Mouse (Mus musculus) midbrain, embryonic 11.5 days (tissue): ENCODE results near the gene Gm5426. TPM values are rescaled to one million over a fixed set of nuclear protein-coding genes. Genes with fewer than 3 reads are reported as not detected.
"Not testable (repeated sequence)": the region's sequence is repeated elsewhere in the genome, so short reads cannot be mapped to it uniquely, and the experiment has no call there.

Experiments
- ATAC-seq: fragments of 200-750 bp; cut with Nextera tagmentation; 2 replicates; pipeline ENCODE4 v1.8.0; 2017; ENCODE audit warnings: moderate TSS enrichment, moderate library complexity; ENCODE audit not compliant: low FRiP score
- DNase-seq: peaks from one replicate; pipeline ENCODE4 v3.0.0; 2015; ENCODE audit warnings: low spot score; ENCODE audit errors: missing footprints
- H3K27ac ChIP-seq: fragments of 300-500 bp; sonication (generic); 2 replicates; pipeline ENCODE4 v1.5.1; 2014; ENCODE audit warnings: low read depth, low read length
- H3K27me3 ChIP-seq: fragments of 300-500 bp; sonication (generic); 2 replicates; pipeline ENCODE4 v1.6.1; 2014; ENCODE audit warnings: mild to moderate bottlenecking, low read length, moderate library complexity, mixed read lengths; ENCODE audit not compliant: control insufficient read depth, insufficient read depth
- H3K36me3 ChIP-seq: fragments of 300-500 bp; sonication (generic); 2 replicates; pipeline ENCODE4 v1.6.1; 2014; ENCODE audit warnings: mild to moderate bottlenecking, low read length, moderate library complexity, mixed read lengths; ENCODE audit not compliant: control insufficient read depth, insufficient read depth
- H3K4me1 ChIP-seq: fragments of 300-500 bp; sonication (generic); 2 replicates; pipeline ENCODE4 v1.6.1; 2014; ENCODE audit warnings: low read length; ENCODE audit not compliant: control insufficient read depth, insufficient read depth
- H3K4me2 ChIP-seq: fragments of 300-500 bp; sonication (generic); 2 replicates; pipeline ENCODE4 v1.6.1; 2014; ENCODE audit warnings: mild to moderate bottlenecking, moderate library complexity
- H3K4me3 ChIP-seq: fragments of 300-500 bp; sonication (generic); 2 replicates; pipeline ENCODE4 v1.5.1; 2014; ENCODE audit warnings: low read depth, low read length
- H3K9ac ChIP-seq: fragments of 300-500 bp; sonication (generic); 2 replicates; pipeline ENCODE4 v1.6.1; 2014; ENCODE audit warnings: low read length
- H3K9me3 ChIP-seq: fragments of 300-500 bp; sonication (generic); 2 replicates; pipeline ENCODE4 v1.6.1; 2016; ENCODE audit warnings: low read length; ENCODE audit not compliant: control insufficient read depth
- WGBS: fragments of 180-500 bp; shearing (Covaris S2); extraction: QIAGEN DNeasy Blood & Tissue Kit; methylation state at CpG from one replicate; pipeline ENCODE4 v1.1.7; 2014; 5-methylcytosine and 5-hydroxymethylcytosine counted together
- polyA plus RNA-seq: library from polyadenylated mRNA; unstranded; fragments of >200 nt; fragmentation: Nextera tagmentation; extraction: Ambion mirVana; gene quantifications from 2 replicates; pipeline ENCODE4 v1.2.1, GENCODE M21; 2014

Gm5426 gene
- polyA plus RNA-seq, result not detected in 2 replicates

- not testable (repeated sequence) for ATAC-seq, H3K27me3 ChIP-seq, H3K9ac ChIP-seq, H3K4me1 ChIP-seq, H3K4me2 ChIP-seq, H3K27ac ChIP-seq, H3K4me3 ChIP-seq, H3K9me3 ChIP-seq, H3K36me3 ChIP-seq
- 93% methylated on average over 6 of the region's 6 CpGs for WGBS
- DNase-seq, result peak; percentile 54
These were observed at the start of gene Gm5426 for GRCm38 (mm10) chr10:96136451-96136850. Gene Gm5426, plus strand, starts transcription at chr10:96136603.

GRCm38 (mm10) chr10:96089744-96090143 lies 46.7 kb upstream of the Gm5426 start:
- H3K27ac ChIP-seq, result no peak overlapping the region
- no peaks in the 10 kb centered on the region for H3K4me1 ChIP-seq
- H3K9ac ChIP-seq, result no peak overlapping the region
- H3K36me3 ChIP-seq, result no peaks in the 10 kb centered on the region
- H3K4me3 ChIP-seq, result no peak overlapping the region
- H3K27me3 ChIP-seq, result no peaks in the 10 kb centered on the region
- H3K4me2 ChIP-seq, result no peak overlapping the region
- no peaks in the 10 kb centered on the region for H3K9me3 ChIP-seq
- no peak for ATAC-seq
- no peak for DNase-seq
- 33% methylated on average over 1 of the region's 1 CpGs for WGBS

- no peak overlapping the region for H3K4me3 ChIP-seq
- H3K4me2 ChIP-seq, result no peak overlapping the region
- H3K4me1 ChIP-seq, result no peaks in the 10 kb centered on the region
- no peak overlapping the region for H3K27ac ChIP-seq
- no peaks in the 10 kb centered on the region for H3K27me3 ChIP-seq
- no peak for ATAC-seq
- H3K9me3 ChIP-seq, result no peaks in the 10 kb centered on the region
- H3K9ac ChIP-seq, result no peak overlapping the region
- no peak for DNase-seq
- WGBS, result 80% methylated on average over 3 of the region's 3 CpGs
- H3K36me3 ChIP-seq, result no peaks in the 10 kb centered on the region
These were observed 46.0 kb upstream of the Gm5426 start for GRCm38 (mm10) chr10:96090388-96090787.

GRCm38 (mm10) chr10:96093890-96094531 lies 42.4 kb upstream of the Gm5426 start:
- Histone ChIP-seq H3K27ac (no peak overlapping the region), H3K4me3 (no peak overlapping the region), H3K9me3 (no peaks in the 10 kb centered on the region), H3K4me1 (no peaks in the 10 kb centered on the region), H3K4me2 (no peak overlapping the region), H3K27me3 (no peaks in the 10 kb centered on the region), H3K9ac (no peak overlapping the region), H3K36me3 (no peaks in the 10 kb centered on the region)
- ATAC-seq, result no peak
- no peak for DNase-seq
- 48% methylated on average over 2 of the region's 2 CpGs for WGBS

GRCm38 (mm10) chr10:96094559-96094958 lies 41.8 kb upstream of the Gm5426 start:
- H3K27me3 ChIP-seq, result no peaks in the 10 kb centered on the region
- H3K4me3 ChIP-seq, result no peak overlapping the region
- no peak overlapping the region for H3K27ac ChIP-seq
- DNase-seq (no peak), ATAC-seq (no peak)
- H3K9me3 ChIP-seq, result no peaks in the 10 kb centered on the region
- no peak overlapping the region for H3K4me2 ChIP-seq
- H3K9ac ChIP-seq, result no peak overlapping the region
- no peaks in the 10 kb centered on the region for H3K36me3 ChIP-seq
- H3K4me1 ChIP-seq, result no peaks in the 10 kb centered on the region
- 51% methylated on average over 2 of the region's 2 CpGs for WGBS

GRCm38 (mm10) chr10:96096730-96097129 lies 39.7 kb upstream of the Gm5426 start:
- Histone ChIP-seq H3K9me3 (no peaks in the 10 kb centered on the region), H3K27me3 (no peaks in the 10 kb centered on the region), H3K4me1 (no peaks in the 10 kb centered on the region), H3K4me3 (no peak overlapping the region), H3K9ac (no peak overlapping the region), H3K4me2 (no peak overlapping the region), H3K27ac (no peak overlapping the region), H3K36me3 (no peaks in the 10 kb centered on the region)
- ATAC-seq (no peak), DNase-seq (no peak)
- WGBS, result 89% methylated on average over 7 of the region's 7 CpGs

- H3K4me2 ChIP-seq, result no peak overlapping the region
- ATAC-seq (no peak), DNase-seq (no peak)
- no peaks in the 10 kb centered on the region for H3K4me1 ChIP-seq
- no peaks in the 10 kb centered on the region for H3K36me3 ChIP-seq
- no peaks in the 10 kb centered on the region for H3K9me3 ChIP-seq
- no peak overlapping the region for H3K27ac ChIP-seq
- 90% methylated on average over 4 of the region's 4 CpGs for WGBS
- H3K4me3 ChIP-seq, result no peak overlapping the region
- H3K27me3 ChIP-seq, result no peaks in the 10 kb centered on the region
- H3K9ac ChIP-seq, result no peak overlapping the region
These were observed 35.4 kb upstream of the Gm5426 start for GRCm38 (mm10) chr10:96101035-96101434.

- Histone ChIP-seq H3K9me3 (no peaks in the 10 kb centered on the region), H3K4me1 (no peaks in the 10 kb centered on the region), H3K27ac (no peak overlapping the region), H3K4me2 (no peak overlapping the region), H3K27me3 (no peaks in the 10 kb centered on the region), H3K9ac (no peak overlapping the region), H3K36me3 (no peaks in the 10 kb centered on the region), H3K4me3 (no peak overlapping the region)
- WGBS, result 42% methylated on average over 3 of the region's 3 CpGs
- DNase-seq, result no peak
- no peak for ATAC-seq
These were observed 32.2 kb upstream of the Gm5426 start for GRCm38 (mm10) chr10:96104158-96104557.

- H3K9ac ChIP-seq, result no peak overlapping the region
- no peak overlapping the region for H3K27ac ChIP-seq
- H3K4me1 ChIP-seq, result no peaks in the 10 kb centered on the region
- no peaks in the 10 kb centered on the region for H3K36me3 ChIP-seq
- no peaks in the 10 kb centered on the region for H3K9me3 ChIP-seq
- no peak overlapping the region for H3K4me2 ChIP-seq
- no peak overlapping the region for H3K4me3 ChIP-seq
- ATAC-seq (no peak), DNase-seq (no peak)
- WGBS, result 84% methylated on average over 4 of the region's 4 CpGs
- no peaks in the 10 kb centered on the region for H3K27me3 ChIP-seq
These were observed 31.8 kb upstream of the Gm5426 start for GRCm38 (mm10) chr10:96104624-96105023.
